Mouse (Mus musculus): ENCODE measurements around the gene Lemd1. TPM values are rescaled to one million over a fixed set of nuclear protein-coding genes. Genes with fewer than 3 reads are reported as not detected.
"Not testable (repeated sequence)": the region's sequence is repeated elsewhere in the genome, so short reads cannot be mapped to it uniquely, and the experiment has no call there.

Lemd1 gene
- polyA plus RNA-seq, 1 experiment from 2014 or later: 0.43 TPM

DNA sequence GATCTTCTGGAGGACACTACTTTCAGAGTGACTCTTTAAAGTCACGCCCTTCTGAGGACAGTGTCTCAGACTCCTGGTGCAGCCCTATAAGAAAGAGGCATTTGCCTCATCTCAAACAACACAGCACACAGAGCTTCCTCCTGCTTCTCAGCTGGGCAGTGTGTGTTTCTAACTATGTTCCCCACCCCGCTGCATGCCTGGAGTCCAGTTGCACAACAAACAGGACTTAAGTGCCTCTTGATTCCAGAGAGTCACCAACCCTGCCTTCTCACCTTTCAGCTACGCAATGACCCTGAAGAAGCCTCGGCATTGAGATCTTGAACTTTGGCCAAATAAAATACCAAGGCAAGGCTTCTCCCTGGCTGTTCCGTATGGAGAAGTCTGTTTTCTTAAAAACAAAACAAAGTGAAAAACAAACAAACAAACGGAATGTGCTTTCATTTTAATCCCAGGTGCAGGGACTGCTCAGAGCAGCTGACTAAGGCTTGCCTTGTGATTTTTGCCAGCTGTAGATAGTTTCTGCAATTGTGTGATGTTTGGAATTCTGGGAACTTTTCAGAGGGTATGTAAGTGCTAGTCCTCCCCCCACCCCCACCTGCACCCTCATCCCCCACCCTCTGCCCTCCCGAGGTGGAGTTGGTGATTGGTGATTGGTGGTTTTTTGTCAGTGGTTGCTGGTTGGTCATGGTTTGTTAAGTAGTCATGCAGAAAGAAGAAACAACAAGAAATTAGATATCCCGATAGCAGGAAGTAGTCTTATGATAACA, 75.7 kb downstream of the Lemd1 start:
- no peak for ATAC-seq
- Histone ChIP-seq H3K36me3 (no peaks in the 10 kb centered on the region), H3K9ac (no peak overlapping the region), H3K27ac (no peak overlapping the region), H3K4me3 (replicated peaks) (no peak overlapping the region), H3K4me1 (replicated peaks) (no peaks in the 10 kb centered on the region), H3K27me3 (replicated peaks) (no peaks in the 10 kb centered on the region), H3K9me3 (no peaks in the 10 kb centered on the region), H3K4me2 (replicated peaks) (no peak overlapping the region)
- 40% methylated on average over 8 of the region's 8 CpGs for WGBS

DNA sequence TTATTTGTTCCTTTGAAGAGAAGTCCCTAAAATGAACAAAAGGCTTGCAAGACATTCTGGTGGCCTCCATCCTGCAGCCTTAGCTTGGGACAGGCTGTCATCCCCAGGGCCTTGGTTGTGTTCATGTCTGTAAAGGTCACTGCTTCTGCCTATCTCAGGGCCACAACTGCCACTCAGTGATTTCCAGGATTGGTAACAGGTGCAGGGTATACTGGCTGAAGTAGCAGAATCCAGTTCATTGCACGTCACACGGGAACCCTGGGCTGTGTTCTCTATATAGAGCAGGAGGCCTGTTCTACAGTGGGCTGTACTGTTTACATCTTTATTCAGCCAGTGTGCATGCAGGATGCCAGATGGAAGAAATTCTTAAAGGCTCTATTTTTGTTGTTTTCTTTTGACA, 76.7 kb downstream of the Lemd1 start:
- Histone ChIP-seq H3K9ac (no peak overlapping the region), H3K4me1 (replicated peaks) (no peaks in the 10 kb centered on the region), H3K9me3 (no peaks in the 10 kb centered on the region), H3K27ac (no peak overlapping the region), H3K4me2 (replicated peaks) (no peak overlapping the region), H3K36me3 (no peaks in the 10 kb centered on the region), H3K27me3 (replicated peaks) (no peaks in the 10 kb centered on the region), H3K4me3 (replicated peaks) (no peak overlapping the region)
- ATAC-seq: no peak
- WGBS: 55% methylated on average over 2 of the region's 2 CpGs

DNA sequence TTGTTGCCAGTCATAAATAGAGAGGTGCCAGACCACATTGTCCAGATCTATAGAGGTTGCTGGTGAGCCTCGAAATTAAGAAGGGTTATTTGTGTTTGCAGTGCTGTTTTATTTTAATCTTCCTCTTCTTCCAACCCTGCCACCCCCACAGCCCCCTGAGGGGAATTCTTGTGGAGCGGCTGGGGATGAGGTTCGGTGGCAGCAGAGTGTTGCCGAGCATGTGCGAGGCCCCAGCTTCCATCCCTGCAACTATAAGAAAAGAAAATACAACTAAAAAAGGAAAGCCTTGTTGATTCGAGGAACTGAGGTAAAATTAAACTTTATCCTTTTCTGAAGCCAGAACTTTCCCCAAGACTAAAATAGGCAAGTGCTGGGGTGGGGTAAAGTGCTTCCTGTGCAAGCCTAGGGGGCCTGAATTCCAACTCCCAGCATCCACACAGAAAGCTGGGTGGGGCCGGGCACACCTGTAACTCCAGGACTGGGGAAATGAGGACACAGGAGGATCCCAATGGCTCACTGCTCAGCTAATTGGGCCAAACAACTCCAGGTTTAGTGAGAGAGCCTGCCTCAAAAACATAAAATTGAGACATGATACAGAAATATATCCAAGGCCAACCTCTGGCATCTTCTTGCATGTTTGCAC, 77.3 kb downstream of the Lemd1 start:
- Histone ChIP-seq H3K27ac (no peak overlapping the region), H3K4me1 (replicated peaks) (no peaks in the 10 kb centered on the region), H3K36me3 (no peaks in the 10 kb centered on the region), H3K4me3 (replicated peaks) (no peak overlapping the region), H3K27me3 (replicated peaks) (no peaks in the 10 kb centered on the region), H3K4me2 (replicated peaks) (no peak overlapping the region), H3K9me3 (no peaks in the 10 kb centered on the region), H3K9ac (no peak overlapping the region)
- ATAC-seq: no peak
- WGBS: 75% methylated on average over 7 of the region's 7 CpGs

DNA sequence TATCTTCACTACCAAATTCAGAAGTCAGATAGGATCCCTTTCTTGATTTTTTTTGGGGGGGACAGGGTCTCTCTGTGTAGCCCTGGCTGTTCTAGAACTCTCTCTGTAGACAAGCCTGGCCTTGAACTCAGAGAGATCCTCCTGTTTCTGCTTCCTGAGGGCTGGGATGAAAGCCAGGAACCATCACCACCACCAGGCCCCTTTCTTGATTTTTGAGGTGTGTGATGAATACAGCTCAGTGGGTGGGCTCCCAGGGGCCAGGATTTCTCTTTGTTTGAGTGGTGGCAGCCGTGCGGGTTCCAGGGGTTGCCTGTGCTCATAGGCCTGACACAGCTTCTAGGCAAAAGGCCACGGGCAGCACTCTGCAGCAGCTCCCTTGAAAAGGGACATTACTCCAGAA, 80.0 kb downstream of the Lemd1 start:
- WGBS: 67% methylated on average over 3 of the region's 3 CpGs
- no peaks in the 10 kb centered on the region for H3K4me1 ChIP-seq (replicated peaks)

DNA sequence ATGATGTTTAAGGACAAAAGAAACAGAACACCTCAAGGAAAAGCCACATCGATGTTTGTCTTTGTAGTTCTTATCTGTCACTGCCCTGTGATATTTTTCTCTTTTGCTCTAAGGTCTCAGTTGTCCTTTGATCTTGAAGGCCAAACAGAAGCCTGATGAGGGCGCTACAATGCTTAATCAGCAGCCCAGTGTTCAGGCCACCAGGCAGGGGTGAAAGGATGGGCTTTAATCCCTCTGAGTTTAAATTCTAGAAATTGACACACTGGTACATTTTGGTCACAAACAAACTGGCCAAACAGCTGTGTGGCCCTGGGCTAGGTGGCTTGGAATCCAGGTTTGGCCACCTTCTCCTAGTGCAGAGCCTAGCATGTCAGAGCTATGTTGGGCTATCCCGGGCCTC, 85.5 kb downstream of the Lemd1 start:
- Histone ChIP-seq H3K27me3 (replicated peaks) (no peaks in the 10 kb centered on the region), H3K4me3 (replicated peaks) (no peak overlapping the region), H3K9ac (no peak overlapping the region), H3K36me3 (no peaks in the 10 kb centered on the region), H3K4me1 (replicated peaks) (no peaks in the 10 kb centered on the region), H3K9me3 (no peaks in the 10 kb centered on the region), H3K27ac (no peak overlapping the region), H3K4me2 (replicated peaks) (no peak overlapping the region)
- WGBS: 54% methylated on average over 3 of the region's 3 CpGs
- no peak for ATAC-seq

More for the DNA sequence above, 80.0 kb downstream of the Lemd1 start:
- ATAC-seq: no peak
- Histone ChIP-seq H3K9ac (no peak overlapping the region), H3K4me2 (replicated peaks) (no peak overlapping the region), H3K27me3 (replicated peaks) (no peaks in the 10 kb centered on the region), H3K4me3 (replicated peaks) (no peak overlapping the region), H3K9me3 (no peaks in the 10 kb centered on the region), H3K36me3 (no peaks in the 10 kb centered on the region), H3K27ac (no peak overlapping the region)

DNA sequence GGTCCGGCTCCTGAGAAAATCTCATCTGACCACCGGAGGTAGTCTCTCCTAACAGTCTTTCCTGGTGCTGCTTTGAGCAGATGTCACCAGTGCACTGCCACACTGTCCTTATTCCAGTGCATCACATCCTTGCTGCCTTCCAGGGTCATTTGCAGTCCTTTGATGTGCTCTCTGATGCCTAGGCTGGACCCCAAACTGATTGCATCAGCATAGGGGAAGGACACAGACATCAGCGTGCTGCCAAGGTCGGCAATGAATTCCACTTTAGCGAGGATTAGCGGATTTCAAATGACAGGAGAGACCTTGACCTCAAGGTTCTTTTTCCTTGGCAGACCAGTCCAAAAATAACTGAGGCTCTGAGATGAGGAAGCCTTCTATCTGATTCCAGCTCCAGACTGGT, 85.9 kb downstream of the Lemd1 start:
- Histone ChIP-seq H3K27me3 (replicated peaks) (no peaks in the 10 kb centered on the region), H3K9me3 (no peaks in the 10 kb centered on the region), H3K36me3 (no peaks in the 10 kb centered on the region), H3K27ac (no peak overlapping the region), H3K4me1 (replicated peaks) (no peaks in the 10 kb centered on the region), H3K9ac (no peak overlapping the region), H3K4me2 (replicated peaks) (no peak overlapping the region), H3K4me3 (replicated peaks) (no peak overlapping the region)
- no peak for ATAC-seq
- 62% methylated on average over 6 of the region's 6 CpGs for WGBS

DNA sequence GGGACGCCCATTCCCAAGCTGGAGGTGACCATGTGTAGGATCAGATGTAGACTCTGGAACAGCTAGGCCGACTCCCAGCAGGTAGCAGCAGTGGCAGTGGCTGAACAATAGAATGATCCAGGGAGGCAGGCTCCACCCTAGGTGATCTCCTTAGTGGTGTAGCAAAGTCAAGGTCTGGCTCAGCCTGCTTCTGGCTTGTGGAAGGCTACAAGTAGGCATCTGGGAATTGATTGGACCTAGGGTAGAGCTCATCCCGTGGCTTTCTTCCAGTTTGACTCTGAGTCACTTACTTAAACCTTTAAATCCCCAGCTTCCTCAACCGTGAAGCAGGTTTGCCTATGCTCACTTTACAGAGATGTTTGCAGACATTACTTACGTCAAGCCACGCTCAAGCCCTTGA, 89.4 kb downstream of the Lemd1 start:
- WGBS: 68% methylated on average over 6 of the region's 6 CpGs
- H3K9ac ChIP-seq; H3K27me3 ChIP-seq (replicated peaks); H3K4me2 ChIP-seq (replicated peaks); H3K27ac ChIP-seq; H3K9me3 ChIP-seq; ATAC-seq; H3K4me3 ChIP-seq (replicated peaks); H3K4me1 ChIP-seq (replicated peaks); H3K36me3 ChIP-seq: not testable (repeated sequence)

DNA sequence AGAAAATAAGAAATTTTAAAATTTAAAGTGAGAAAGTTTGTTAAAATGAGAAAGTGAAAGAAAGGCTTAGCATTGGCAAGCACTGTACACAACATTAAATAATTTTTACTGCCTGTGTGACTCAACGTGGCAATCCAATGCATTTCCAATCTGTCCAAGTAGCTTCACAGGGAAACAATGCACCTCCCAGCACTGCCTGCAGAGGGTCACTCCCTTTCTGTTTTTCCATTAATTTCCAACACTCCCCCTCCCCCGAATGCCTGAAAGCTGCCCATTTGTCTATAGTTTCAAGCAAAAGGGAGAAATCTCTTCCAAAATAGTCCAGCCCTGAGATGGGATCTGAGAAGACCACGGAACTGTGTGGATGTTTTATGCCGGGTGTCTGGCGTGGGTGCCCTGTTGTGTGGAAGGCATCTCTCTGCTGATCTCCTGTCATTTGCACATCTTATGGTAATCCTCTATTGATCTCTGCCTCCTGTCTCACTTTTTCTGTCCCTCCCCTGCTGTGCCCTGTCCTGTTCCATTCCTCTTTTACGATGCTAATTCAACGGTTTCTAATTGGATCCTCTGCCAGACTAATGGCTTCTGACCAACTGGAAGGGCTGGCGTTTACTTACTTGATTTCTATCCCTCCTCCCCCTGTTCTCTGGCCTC, 90.4 kb downstream of the Lemd1 start:
- 35% methylated on average over 8 of the region's 8 CpGs for WGBS
- Histone ChIP-seq H3K9ac (no peak overlapping the region), H3K36me3 (no peaks in the 10 kb centered on the region), H3K9me3 (no peaks in the 10 kb centered on the region), H3K4me2 (replicated peaks) (no peak overlapping the region), H3K4me3 (replicated peaks) (no peak overlapping the region), H3K27me3 (replicated peaks) (no peaks in the 10 kb centered on the region), H3K4me1 (replicated peaks) (no peaks in the 10 kb centered on the region), H3K27ac (no peak overlapping the region)
- no peak for ATAC-seq

DNA sequence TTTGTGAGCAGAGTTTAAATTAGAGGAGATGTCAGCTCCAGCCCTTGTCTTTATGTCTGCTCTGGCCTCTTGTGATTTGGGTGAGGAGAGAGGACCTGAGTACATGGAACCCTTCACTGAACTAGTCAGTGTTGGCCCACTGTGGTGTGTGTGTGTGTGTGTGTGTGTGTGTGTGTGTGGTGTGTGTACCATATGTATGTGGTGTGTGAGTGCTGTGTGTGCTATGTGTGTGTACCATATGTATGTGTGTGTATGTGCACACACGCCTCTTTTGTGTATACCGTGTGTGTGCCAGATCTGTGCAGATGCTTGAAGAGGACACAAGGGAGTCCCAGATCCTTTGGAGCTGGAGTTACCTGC, 90.9 kb downstream of the Lemd1 start:
- Histone ChIP-seq H3K4me1 (replicated peaks) (no peaks in the 10 kb centered on the region), H3K9ac (no peak overlapping the region), H3K4me3 (replicated peaks) (no peak overlapping the region), H3K27ac (no peak overlapping the region), H3K36me3 (no peaks in the 10 kb centered on the region), H3K4me2 (replicated peaks) (no peak overlapping the region), H3K27me3 (replicated peaks) (no peaks in the 10 kb centered on the region), H3K9me3 (no peaks in the 10 kb centered on the region)
- no peak for ATAC-seq
- WGBS: 93% methylated on average over 2 of the region's 2 CpGs

DNA sequence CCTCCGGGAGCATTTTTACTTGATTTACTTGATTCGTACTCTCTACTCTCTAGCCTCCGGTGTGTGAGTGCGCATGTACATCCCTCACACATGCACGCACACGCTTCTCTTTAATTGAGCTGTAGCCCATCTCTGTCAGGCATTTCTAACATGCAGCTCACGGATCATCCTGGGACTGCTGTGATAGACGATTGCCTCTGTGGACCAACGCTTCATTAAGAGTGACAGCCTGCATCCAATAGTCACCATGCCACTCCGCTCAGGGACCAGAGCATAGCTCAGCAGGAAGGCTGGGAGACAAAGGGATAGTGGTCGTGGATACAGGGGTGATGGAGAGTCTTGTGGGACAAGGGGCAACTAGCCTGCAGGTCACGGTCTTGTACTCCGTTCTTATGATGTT, 91.8 kb downstream of the Lemd1 start:
- 82% methylated on average over 13 of the region's 13 CpGs for whole genome bisulfite sequencing
- H3K27me3 ChIP-seq (replicated peaks): no peaks in the 10 kb centered on the region
- no peaks in the 10 kb centered on the region for H3K4me1 ChIP-seq (replicated peaks)
- H3K4me2 ChIP-seq (replicated peaks): no peak overlapping the region
- H3K27ac ChIP-seq: no peak overlapping the region
- ATAC-seq: no peak
- H3K36me3 ChIP-seq: no peaks in the 10 kb centered on the region
- H3K9ac ChIP-seq: no peak overlapping the region
- no peak overlapping the region for H3K4me3 ChIP-seq (replicated peaks)
- H3K9me3 ChIP-seq: no peaks in the 10 kb centered on the region

DNA sequence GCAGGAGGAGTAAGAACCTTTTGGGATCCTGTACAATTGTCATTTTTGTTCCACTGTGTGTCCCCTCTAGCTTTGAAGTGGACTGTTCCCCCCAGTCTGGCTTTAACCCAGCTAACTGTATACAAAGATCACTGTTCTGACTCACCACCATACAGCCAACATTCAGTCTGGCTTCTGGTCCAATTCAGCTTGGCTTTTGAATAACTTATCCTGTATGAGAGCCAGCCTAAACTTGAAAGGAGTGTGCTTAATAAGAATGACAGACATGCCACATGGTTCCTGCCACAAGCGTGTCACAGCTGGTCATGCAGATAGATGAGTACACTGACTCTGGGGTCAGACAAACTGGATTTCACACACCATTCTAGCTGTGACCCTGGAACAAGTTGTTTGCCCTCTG, 95.5 kb downstream of the Lemd1 start:
- Histone ChIP-seq H3K36me3 (no peaks in the 10 kb centered on the region), H3K27me3 (replicated peaks) (no peaks in the 10 kb centered on the region), H3K4me1 (replicated peaks) (peaks cover 7% of the 10 kb centered on the region), H3K4me3 (replicated peaks) (no peak overlapping the region), H3K4me2 (replicated peaks) (no peak overlapping the region), H3K9ac (no peak overlapping the region), H3K27ac (no peak overlapping the region), H3K9me3 (no peaks in the 10 kb centered on the region)
- 79% methylated on average over 1 of the region's 1 CpGs for WGBS
- no peak for ATAC-seq

DNA sequence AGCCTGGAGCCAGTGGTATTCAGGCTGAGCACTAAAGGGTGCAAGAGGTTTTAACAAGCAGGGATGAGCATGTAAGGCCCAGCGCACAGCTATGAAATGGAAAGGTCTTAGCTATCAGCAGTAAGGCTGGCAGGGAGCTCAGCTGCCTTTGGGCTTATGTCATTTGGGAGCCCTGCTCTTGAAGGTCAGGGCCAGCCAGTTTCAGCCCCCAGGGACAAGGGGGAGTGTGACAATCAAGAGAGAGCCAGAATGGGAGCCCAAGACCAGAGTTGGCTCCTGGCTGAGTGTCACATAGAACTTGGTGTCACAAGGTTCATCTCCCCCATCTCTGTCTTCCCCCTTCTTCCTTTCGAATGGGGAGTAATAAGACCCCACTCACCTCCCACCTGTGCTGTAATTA, 96.2 kb downstream of the Lemd1 start:
- H3K36me3 ChIP-seq: no peaks in the 10 kb centered on the region
- H3K4me1 ChIP-seq (replicated peaks): peaks cover 12% of the 10 kb centered on the region
- no peak overlapping the region for H3K27ac ChIP-seq
- no peak for ATAC-seq
- no peaks in the 10 kb centered on the region for H3K27me3 ChIP-seq (replicated peaks)
- no peaks in the 10 kb centered on the region for H3K9me3 ChIP-seq
- no peak overlapping the region for H3K9ac ChIP-seq
- no peak overlapping the region for H3K4me3 ChIP-seq (replicated peaks)
- no peak overlapping the region for H3K4me2 ChIP-seq (replicated peaks)
- 75% methylated on average over 2 of the region's 2 CpGs for WGBS

DNA sequence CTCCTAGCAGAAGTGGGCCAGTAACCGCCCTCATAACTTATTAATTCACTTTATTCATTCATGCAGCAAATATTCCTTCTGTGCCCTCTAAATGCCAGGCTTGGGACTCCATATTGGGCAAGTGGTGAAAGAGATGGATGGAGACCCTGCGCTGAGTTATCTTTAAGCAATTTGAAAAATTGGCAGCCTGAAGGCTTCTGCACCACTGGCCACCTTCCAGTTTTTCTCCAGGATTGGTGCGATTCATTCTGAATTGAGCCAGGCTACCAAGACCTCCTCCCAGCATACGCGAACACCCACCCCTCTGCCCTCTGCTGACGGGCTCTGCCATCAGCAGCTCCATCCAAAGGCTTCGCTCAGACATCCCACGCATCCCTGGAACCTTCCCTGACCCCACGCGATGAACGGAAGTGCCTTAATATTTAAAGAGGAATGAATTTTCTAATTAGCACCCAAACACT, 96.8 kb downstream of the Lemd1 start:
- H3K27me3 ChIP-seq (replicated peaks): no peaks in the 10 kb centered on the region
- ATAC-seq: no peak
- no peak overlapping the region for H3K4me3 ChIP-seq (replicated peaks)

More for the DNA sequence above, 96.8 kb downstream of the Lemd1 start:
- H3K9ac ChIP-seq: no peak overlapping the region
- no peak overlapping the region for H3K4me2 ChIP-seq (replicated peaks)
- H3K27ac ChIP-seq: no peak overlapping the region
- H3K9me3 ChIP-seq: no peaks in the 10 kb centered on the region
- peaks cover 17% of the 10 kb centered on the region for H3K4me1 ChIP-seq (replicated peaks)
- 34% methylated on average over 11 of the region's 11 CpGs for WGBS
- H3K36me3 ChIP-seq: no peaks in the 10 kb centered on the region

Measured in intestine, embryonic 15.5 days (tissue).